ENCODE assay signal across 17 mouse cellular contexts in the genomic region with DNA sequence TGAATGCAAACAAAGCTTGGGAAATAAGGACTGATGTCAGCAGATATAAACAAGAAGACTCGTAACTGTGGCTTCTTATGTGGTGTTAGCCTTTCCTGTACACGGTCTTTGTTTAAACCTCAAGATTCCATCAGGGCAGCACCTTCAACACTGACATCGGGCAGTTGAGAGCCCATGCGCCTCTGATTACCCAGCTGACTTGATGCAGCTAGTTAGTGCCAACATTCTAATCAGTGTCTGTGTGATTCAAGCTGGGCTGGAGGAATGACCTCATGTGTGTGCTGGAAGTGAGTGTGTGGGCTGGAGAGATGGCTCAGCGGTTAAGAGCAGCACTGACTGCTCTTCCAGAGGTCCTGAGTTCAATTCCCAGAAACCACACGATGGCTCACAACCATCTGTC.
DNase-seq lines count a peak whose midpoint lies in the region; ATAC-seq and TF ChIP-seq lines count a peak whose summit lies in the region.
"Had no signal": no experiment of that assay in that cellular context is flagged by ENCODE, and none has a peak within 500 bp of the region (broad histone marks: within the 10 kb centered on the region; RNA-seq: fewer than 3 reads in every experiment).

No protein-coding gene starts in this region.

- H3K27ac ChIP-seq in heart, embryonic 14.5 days (replicated peaks in 1 of 2; ENCODE audit: control insufficient read depth in 1 of 2, insufficient read depth in 1 of 2, low read depth in 2 of 2, low read length in 2 of 2): peak overlapping the region; percentile 63 to 65; a peak in 2 of 4 replicates
- no peak overlapping the region for H3K27ac ChIP-seq in heart, embryonic 11.5 days (ENCODE audit: low read depth, low read length)
- H3K27ac ChIP-seq in limb, embryonic 10.5 days: peak overlapping the region; percentile 85; the same call in 1 of the 2 replicates
- no peak overlapping the region for H3K27ac ChIP-seq in liver, postnatal 0 days (ENCODE audit: low read depth)
- H3K27ac ChIP-seq: liver, embryonic 12.5 days; midbrain, embryonic 15.5 days; neural tube, embryonic 12.5 days had no signal

- H3K27me3 ChIP-seq in heart, embryonic 14.5 days (ENCODE audit: control insufficient read depth, insufficient read depth, low read length): no peaks in the 10 kb centered on the region
- H3K27me3 ChIP-seq in heart, embryonic 11.5 days (ENCODE audit: control insufficient read depth, insufficient read depth, low read length): no peaks in the 10 kb centered on the region
- no peaks in the 10 kb centered on the region for H3K27me3 ChIP-seq in E14TG2a.4 (ENCODE audit: insufficient read depth, low read length)
- H3K27me3 ChIP-seq in limb, embryonic 10.5 days (ENCODE audit: low read depth, poor library complexity, severe bottlenecking): no peaks in the 10 kb centered on the region
- H3K27me3 ChIP-seq in liver, postnatal 0 days (ENCODE audit: insufficient read depth, low read length): no peaks in the 10 kb centered on the region
- H3K27me3 ChIP-seq: CH12.LX; embryonic facial prominence, embryonic 13.5 days; hindbrain, embryonic 15.5 days; liver, embryonic 12.5 days; midbrain, embryonic 15.5 days; neural tube, embryonic 12.5 days had no signal

- ATAC-seq in heart, embryonic 14.5 days (ENCODE audit: insufficient number of reproducible peaks, insufficient read depth, low FRiP score, low read depth): no peak
- no peak for ATAC-seq in heart, embryonic 11.5 days (replicated peaks; ENCODE audit: insufficient number of reproducible peaks, low FRiP score, low TSS enrichment)
- ATAC-seq in liver, postnatal 0 days: no peak

- peak; percentile 80 for DNase-seq in 3134 (ENCODE audit: extremely low read depth, insufficient read length, low spot score)
- no peak for DNase-seq in limb, embryonic 10.5 days (ENCODE audit: low spot score)
- no peak for DNase-seq in cerebellum, postnatal 25 days
- DNase-seq in liver, postnatal 0 days: no peak
- DNase-seq: cerebellum, postnatal 36 days; heart, adult 18-20 months; kidney, adult 2 months; spleen, adult 18-20 months had no signal

- peaks cover 8 to 16% of the 10 kb centered on the region in 2 experiments for H3K4me1 ChIP-seq in heart, embryonic 14.5 days (ENCODE audit: control insufficient read depth in 2 of 2, insufficient read depth in 2 of 2, low read length in 2 of 2)
- H3K4me1 ChIP-seq in heart, embryonic 11.5 days (ENCODE audit: control insufficient read depth, insufficient read depth, low read length): peaks cover 10% of the 10 kb centered on the region
- peaks cover 69% of the 10 kb centered on the region for H3K4me1 ChIP-seq in E14TG2a.4 (replicated peaks; ENCODE audit: low read depth, low read length)
- peaks cover 18% of the 10 kb centered on the region for H3K4me1 ChIP-seq in limb, embryonic 10.5 days
- H3K4me1 ChIP-seq in liver, postnatal 0 days (ENCODE audit: insufficient read depth): peaks cover 3% of the 10 kb centered on the region; the same call in 1 of the 2 replicates
- H3K4me1 ChIP-seq: liver, embryonic 12.5 days had no signal

- no peak overlapping the region for H3K4me2 ChIP-seq in heart, embryonic 14.5 days (ENCODE audit: low read length)
- H3K4me2 ChIP-seq in heart, embryonic 11.5 days: no peak overlapping the region
- H3K4me2 ChIP-seq in liver, postnatal 0 days (ENCODE audit: low read depth, low read length): no peak overlapping the region

- WGBS in heart, embryonic 14.5 days: 70% methylated on average over 6 of the region's 6 CpGs
- WGBS in heart, embryonic 11.5 days (ENCODE audit: insufficient replicate concordance): 58% methylated on average over 6 of the region's 6 CpGs
- 85% methylated on average over 6 of the region's 6 CpGs for WGBS in limb, embryonic 10.5 days
- 73% methylated on average over 6 of the region's 6 CpGs for WGBS in liver, postnatal 0 days (ENCODE audit: insufficient replicate concordance)

- TF ChIP-seq EP300 in liver, postnatal 0 days (IDR thresholded peaks at IDR 0.05; ENCODE audit: low read depth): no peak

- H3K9me3 ChIP-seq in heart, embryonic 14.5 days (ENCODE audit: control insufficient read depth, low read length): no peaks in the 10 kb centered on the region
- H3K9me3 ChIP-seq in heart, embryonic 11.5 days (replicated peaks; ENCODE audit: control insufficient read depth, low read length): no peaks in the 10 kb centered on the region
- no peaks in the 10 kb centered on the region for H3K9me3 ChIP-seq in E14TG2a.4 (ENCODE audit: low read length)
- H3K9me3 ChIP-seq in limb, embryonic 10.5 days (replicated peaks): no peaks in the 10 kb centered on the region
- H3K9me3 ChIP-seq in liver, postnatal 0 days (ENCODE audit: low read length): no peaks in the 10 kb centered on the region
- H3K9me3 ChIP-seq: embryonic facial prominence, embryonic 13.5 days; hindbrain, embryonic 15.5 days; liver, embryonic 12.5 days; midbrain, embryonic 15.5 days; neural tube, embryonic 12.5 days had no signal

- no peak overlapping the region for H3K4me3 ChIP-seq in heart, embryonic 14.5 days (ENCODE audit: control insufficient read depth in 1 of 2, insufficient read depth in 1 of 2, low read depth in 1 of 2, low read length in 2 of 2)
- no peak overlapping the region for H3K4me3 ChIP-seq in heart, embryonic 11.5 days (ENCODE audit: low read depth, low read length)
- peak overlapping the region; percentile 68; the same call in 1 of the 2 replicates for H3K4me3 ChIP-seq in E14TG2a.4 (replicated peaks; ENCODE audit: low read length)
- no peak overlapping the region for H3K4me3 ChIP-seq in limb, embryonic 10.5 days
- H3K4me3 ChIP-seq in liver, postnatal 0 days (ENCODE audit: low read depth, low read length): no peak overlapping the region
- H3K4me3 ChIP-seq: hindbrain, embryonic 15.5 days; liver, embryonic 12.5 days; midbrain, embryonic 15.5 days; neural tube, embryonic 12.5 days had no signal

- no peaks in the 10 kb centered on the region for H3K36me3 ChIP-seq in heart, embryonic 14.5 days (ENCODE audit: control insufficient read depth, insufficient read depth, low read length)
- H3K36me3 ChIP-seq in heart, embryonic 11.5 days (ENCODE audit: control insufficient read depth, insufficient read depth, low read length): no peaks in the 10 kb centered on the region
- 0 out of 2 replicates have a peak, but pooled peaks cover 3% of the 10 kb centered on the region for H3K36me3 ChIP-seq in E14TG2a.4 (ENCODE audit: insufficient read depth, low read length)
- no peaks in the 10 kb centered on the region for H3K36me3 ChIP-seq in limb, embryonic 10.5 days
- H3K36me3 ChIP-seq in liver, postnatal 0 days (replicated peaks; ENCODE audit: insufficient read depth, low read length): no peaks in the 10 kb centered on the region
- H3K36me3 ChIP-seq: embryonic facial prominence, embryonic 13.5 days; hindbrain, embryonic 15.5 days; liver, embryonic 12.5 days; midbrain, embryonic 15.5 days; neural tube, embryonic 12.5 days had no signal

- no peak for TF ChIP-seq CTCF in E14TG2a.4 (conservative IDR thresholded peaks at IDR 0.05; ENCODE audit: low read length)
- no peak for TF ChIP-seq CTCF in liver, postnatal 0 days (IDR thresholded peaks at IDR 0.05; ENCODE audit: low read depth)

- no peak overlapping the region for H3K9ac ChIP-seq in heart, embryonic 14.5 days (ENCODE audit: low read length)
- no peak overlapping the region for H3K9ac ChIP-seq in heart, embryonic 11.5 days (ENCODE audit: low read depth, low read length)
- no peak overlapping the region for H3K9ac ChIP-seq in liver, postnatal 0 days (replicated peaks)
- H3K9ac ChIP-seq: hindbrain, embryonic 15.5 days; liver, embryonic 12.5 days; midbrain, embryonic 15.5 days had no signal

Comparison
In these comparisons a context has a peak if more than half of its experiments do, and no peak if none do; other contexts are left out.
1. H3K27ac ChIP-seq: peak in heart, embryonic 14.5 days (2 of 2) and limb, embryonic 10.5 days (single experiment); none in heart, embryonic 11.5 days (single experiment) and liver, postnatal 0 days (single experiment).